Mouse (Mus musculus): ENCODE results near the gene Lmo3.

- TF ChIP-seq CTCF (IDR thresholded peaks at IDR 0.05; ENCODE audit: borderline replicate concordance, insufficient read depth, low read length) (peak; percentile 86), POLR2A (IDR thresholded peaks at IDR 0.05; ENCODE audit: low read depth, low read length) (no peak)
Measured at GRCm38 (mm10) chr6:138477611-138478010, 104.2 kb downstream of the Lmo3 start.
